Mouse (Mus musculus) hindbrain, embryonic 16.5 days (tissue): ENCODE results near the gene Upb1. TPM values are rescaled to one million over a fixed set of nuclear protein-coding genes. Genes with fewer than 3 reads are reported as not detected.
A peak's percentile ranks its signal among the peaks of the same experiment; 100 is the strongest.
"Not testable (repeated sequence)": the region's sequence is repeated elsewhere in the genome, so short reads cannot be mapped to it uniquely, and the experiment has no call there.

ENCODE experiments used
- ATAC-seq: fragments of 200-750 bp; cut with Nextera tagmentation; 2 replicates; pipeline ENCODE4 v1.8.0; 2017; ENCODE audit warnings: moderate TSS enrichment, moderate library complexity
- H3K27ac ChIP-seq: fragments of 300-500 bp; sonication (generic); 2 replicates; pipeline ENCODE4 v1.5.1; 2014; ENCODE audit warnings: low read depth, mild to moderate bottlenecking, control low read depth, low read length, moderate library complexity
- H3K27me3 ChIP-seq: fragments of 300-500 bp; sonication (generic); replicated peaks from 2 replicates; pipeline ENCODE4 v1.6.1; 2014; ENCODE audit warnings: low read length; ENCODE audit not compliant: control insufficient read depth, insufficient read depth
- H3K36me3 ChIP-seq: fragments of 300-500 bp; sonication (generic); 2 replicates; pipeline ENCODE4 v1.6.1; 2014; ENCODE audit warnings: mild to moderate bottlenecking, low read length, moderate library complexity, mixed read lengths; ENCODE audit not compliant: control insufficient read depth, insufficient read depth
- H3K4me1 ChIP-seq: fragments of 300-500 bp; sonication (generic); 2 replicates; pipeline ENCODE4 v1.6.1; 2014; ENCODE audit warnings: low read depth, low read length; ENCODE audit not compliant: control insufficient read depth, insufficient read depth
- H3K4me2 ChIP-seq: fragments of 300-500 bp; sonication (generic); 2 replicates; pipeline ENCODE4 v1.6.1; 2014; ENCODE audit warnings: mild to moderate bottlenecking, low read length, control low read depth, moderate library complexity
- H3K4me3 ChIP-seq: fragments of 300-500 bp; sonication (generic); 2 replicates; pipeline ENCODE4 v1.5.1; 2014; ENCODE audit warnings: mild to moderate bottlenecking, low read length, control low read depth, moderate library complexity
- H3K9ac ChIP-seq: fragments of 300-500 bp; sonication (generic); 2 replicates; pipeline ENCODE4 v1.6.1; 2014; ENCODE audit warnings: low read depth, mild to moderate bottlenecking, control low read depth, low read length, moderate library complexity
- H3K9me3 ChIP-seq: fragments of 300-500 bp; sonication (generic); 2 replicates; pipeline ENCODE4 v1.6.1; 2014; ENCODE audit warnings: mild to moderate bottlenecking, low read length, moderate library complexity; ENCODE audit not compliant: control insufficient read depth
- WGBS: fragments of 180-500 bp; shearing (Covaris S2); extraction: QIAGEN DNeasy Blood & Tissue Kit; methylation state at CpG from one replicate; pipeline ENCODE4 v1.1.7; 2014; 5-methylcytosine and 5-hydroxymethylcytosine counted together
- polyA plus RNA-seq: library from polyadenylated mRNA; unstranded; fragments of >200 nt; fragmentation: Nextera tagmentation; extraction: Ambion mirVana; gene quantifications from 2 replicates; pipeline ENCODE4 v1.2.1, GENCODE M21; 2015

Upb1 gene
- polyA plus RNA-seq, 1 experiment from 2014 or later: 0.39 TPM

GRCm38 (mm10) chr10:75446501-75447083 lies 45.7 kb downstream of the Upb1 start:
- ATAC-seq: no peak
- peaks cover 4% of the 10 kb centered on the region for H3K4me1 ChIP-seq
- no peaks in the 10 kb centered on the region for H3K9me3 ChIP-seq
- H3K4me2 ChIP-seq: no peak overlapping the region
- no peak overlapping the region for H3K9ac ChIP-seq
- no peak overlapping the region for H3K27ac ChIP-seq
- H3K27me3 ChIP-seq: no peaks in the 10 kb centered on the region
- no peak overlapping the region for H3K4me3 ChIP-seq
- H3K36me3 ChIP-seq: no peaks in the 10 kb centered on the region
- 71% methylated on average over 13 of the region's 13 CpGs for WGBS

DNA sequence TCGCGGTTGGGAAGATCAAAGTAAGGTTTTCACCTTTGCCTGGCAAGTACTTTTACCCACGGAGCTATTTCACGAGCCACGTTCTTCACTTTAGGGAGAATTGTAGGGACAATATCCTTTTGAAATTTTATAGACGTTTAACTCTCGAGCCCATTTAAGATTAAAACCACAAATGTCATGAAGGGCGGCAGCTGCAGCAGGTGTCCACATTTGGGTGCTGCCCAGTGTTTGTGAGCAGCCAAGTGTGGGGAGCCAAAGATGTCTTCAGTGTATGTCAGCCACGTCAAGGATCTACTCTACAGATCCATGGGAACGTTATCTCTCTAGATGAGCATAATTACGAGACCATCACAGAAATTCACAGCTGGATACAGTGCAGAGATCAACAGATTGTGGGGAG lies 46.6 kb downstream of the Upb1 start:
- H3K9me3 ChIP-seq: no peaks in the 10 kb centered on the region
- no peak for ATAC-seq
- no peak overlapping the region for H3K27ac ChIP-seq
- no peak overlapping the region for H3K4me2 ChIP-seq
- peaks cover 6% of the 10 kb centered on the region for H3K4me1 ChIP-seq
- H3K36me3 ChIP-seq: no peaks in the 10 kb centered on the region
- WGBS: 82% methylated on average over 11 of the region's 11 CpGs
- H3K27me3 ChIP-seq: no peaks in the 10 kb centered on the region
- H3K4me3 ChIP-seq: no peak overlapping the region
- H3K9ac ChIP-seq: no peak overlapping the region

GRCm38 (mm10) chr10:75448806-75449420 lies 48.0 kb downstream of the Upb1 start:
- H3K9me3 ChIP-seq: no peaks in the 10 kb centered on the region
- no peak overlapping the region for H3K27ac ChIP-seq
- 83% methylated on average over 6 of the region's 6 CpGs for WGBS
- H3K4me3 ChIP-seq: no peak overlapping the region
- no peaks in the 10 kb centered on the region for H3K36me3 ChIP-seq
- ATAC-seq: no peak
- no peaks in the 10 kb centered on the region for H3K27me3 ChIP-seq
- no peak overlapping the region for H3K9ac ChIP-seq
- H3K4me1 ChIP-seq: peaks cover 6% of the 10 kb centered on the region
- no peak overlapping the region for H3K4me2 ChIP-seq

- H3K4me3 ChIP-seq: no peak overlapping the region
- H3K27ac ChIP-seq: no peak overlapping the region
- peaks cover 2% of the 10 kb centered on the region for H3K4me1 ChIP-seq
- no peaks in the 10 kb centered on the region for H3K9me3 ChIP-seq
- no peak overlapping the region for H3K4me2 ChIP-seq
- no peaks in the 10 kb centered on the region for H3K27me3 ChIP-seq
- ATAC-seq: no peak
- no peak overlapping the region for H3K9ac ChIP-seq
- H3K36me3 ChIP-seq: no peaks in the 10 kb centered on the region
- 87% methylated on average over 8 of the region's 8 CpGs for WGBS
Measured at GRCm38 (mm10) chr10:75450331-75450730, 49.4 kb downstream of the Upb1 start.

GRCm38 (mm10) chr10:75451036-75451786 lies 50.3 kb downstream of the Upb1 start:
- WGBS: 29% methylated on average over 10 of the region's 10 CpGs
- Histone ChIP-seq H3K27ac (peak overlapping the region; percentile 34; the same call in 1 of the 2 replicates), H3K4me2 (no peak overlapping the region)

DNA sequence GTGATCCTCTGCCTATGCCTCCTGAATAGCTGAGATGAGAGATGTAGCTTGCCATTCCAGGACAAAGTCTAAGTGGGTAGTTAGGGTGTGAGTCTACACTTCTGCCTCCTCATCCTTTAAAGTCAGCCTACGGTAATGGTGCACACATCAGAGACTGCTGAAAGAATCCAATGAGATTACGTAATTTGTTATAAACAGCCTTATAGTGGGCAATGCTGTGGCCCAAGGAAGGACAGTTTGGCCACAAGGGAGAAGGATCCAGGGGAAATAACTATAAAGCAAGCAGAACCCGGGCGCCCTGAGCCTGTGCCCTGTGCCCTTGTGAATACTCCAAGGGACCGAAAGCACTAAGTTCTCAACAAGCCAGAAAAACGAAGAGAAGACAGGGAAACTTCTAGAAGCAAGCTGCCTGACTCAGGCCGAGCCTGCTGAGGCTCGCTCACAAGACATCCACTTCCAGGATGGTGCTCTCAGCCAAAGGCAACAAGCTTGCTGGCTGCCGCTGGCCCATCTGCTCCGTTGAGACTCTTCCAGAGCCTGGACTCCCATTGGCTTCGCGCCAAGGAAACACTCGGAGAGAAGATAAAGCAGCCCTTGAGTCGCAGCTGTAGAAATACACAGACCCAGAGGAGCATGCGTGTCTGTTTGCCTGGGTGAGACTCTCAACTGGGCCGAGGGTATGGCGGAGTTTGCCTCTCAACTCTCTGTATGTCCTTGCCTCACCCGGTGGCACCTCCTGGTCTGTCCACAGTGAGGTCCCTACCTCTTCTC lies 55.3 kb downstream of the Upb1 start:
- H3K9ac ChIP-seq, H3K27ac ChIP-seq, H3K4me2 ChIP-seq, H3K27me3 ChIP-seq, H3K36me3 ChIP-seq, H3K4me3 ChIP-seq, H3K4me1 ChIP-seq, H3K9me3 ChIP-seq: not testable (repeated sequence)
- peak; percentile 82 for ATAC-seq
- WGBS: 72% methylated on average over 11 of the region's 18 CpGs

More at GRCm38 (mm10) chr10:75451036-75451786, 50.3 kb downstream of the Upb1 start:
- Histone ChIP-seq H3K36me3 (no peaks in the 10 kb centered on the region), H3K9ac (no peak overlapping the region), H3K4me3 (no peak overlapping the region), H3K4me1 (peaks cover 2% of the 10 kb centered on the region), H3K27me3 (no peaks in the 10 kb centered on the region), H3K9me3 (no peaks in the 10 kb centered on the region)
- ATAC-seq: peak; percentile 87

GRCm38 (mm10) chr10:75457852-75458251 lies 56.9 kb downstream of the Upb1 start:
- no peaks in the 10 kb centered on the region for H3K9me3 ChIP-seq
- H3K27me3 ChIP-seq: no peaks in the 10 kb centered on the region
- no peak for ATAC-seq
- no peaks in the 10 kb centered on the region for H3K4me1 ChIP-seq
- no peak overlapping the region for H3K4me3 ChIP-seq
- no peaks in the 10 kb centered on the region for H3K36me3 ChIP-seq
- H3K27ac ChIP-seq: no peak overlapping the region
- no peak overlapping the region for H3K4me2 ChIP-seq
- no peak overlapping the region for H3K9ac ChIP-seq
- 66% methylated on average over 1 of the region's 1 CpGs for WGBS

GRCm38 (mm10) chr10:75458329-75458728 lies 57.4 kb downstream of the Upb1 start:
- H3K27ac ChIP-seq: no peak overlapping the region
- ATAC-seq: no peak
- no peaks in the 10 kb centered on the region for H3K36me3 ChIP-seq
- H3K9me3 ChIP-seq: no peaks in the 10 kb centered on the region
- no peaks in the 10 kb centered on the region for H3K27me3 ChIP-seq
- H3K9ac ChIP-seq: no peak overlapping the region
- WGBS: 84% methylated on average over 4 of the region's 4 CpGs
- H3K4me1 ChIP-seq: no peaks in the 10 kb centered on the region
- no peak overlapping the region for H3K4me3 ChIP-seq
- H3K4me2 ChIP-seq: no peak overlapping the region

- no peak overlapping the region for H3K9ac ChIP-seq
- ATAC-seq: no peak
- no peak overlapping the region for H3K27ac ChIP-seq
- no peaks in the 10 kb centered on the region for H3K36me3 ChIP-seq
- no peaks in the 10 kb centered on the region for H3K9me3 ChIP-seq
- H3K4me3 ChIP-seq: no peak overlapping the region
- H3K4me1 ChIP-seq: no peaks in the 10 kb centered on the region; the same call in 1 of the 2 replicates
- no peak overlapping the region for H3K4me2 ChIP-seq
- 81% methylated on average over 3 of the region's 3 CpGs for WGBS
- no peaks in the 10 kb centered on the region for H3K27me3 ChIP-seq
Measured at GRCm38 (mm10) chr10:75462728-75463127, 61.8 kb downstream of the Upb1 start.
